Mouse (Mus musculus) testis, postnatal 14 days (tissue): ENCODE data around the gene Usp49.

Source experiments
- DNase-seq: peaks from one replicate; pipeline ENCODE4 v3.0.0; 2021; ENCODE audit warnings: low spot score

The Usp49 gene

DNA sequence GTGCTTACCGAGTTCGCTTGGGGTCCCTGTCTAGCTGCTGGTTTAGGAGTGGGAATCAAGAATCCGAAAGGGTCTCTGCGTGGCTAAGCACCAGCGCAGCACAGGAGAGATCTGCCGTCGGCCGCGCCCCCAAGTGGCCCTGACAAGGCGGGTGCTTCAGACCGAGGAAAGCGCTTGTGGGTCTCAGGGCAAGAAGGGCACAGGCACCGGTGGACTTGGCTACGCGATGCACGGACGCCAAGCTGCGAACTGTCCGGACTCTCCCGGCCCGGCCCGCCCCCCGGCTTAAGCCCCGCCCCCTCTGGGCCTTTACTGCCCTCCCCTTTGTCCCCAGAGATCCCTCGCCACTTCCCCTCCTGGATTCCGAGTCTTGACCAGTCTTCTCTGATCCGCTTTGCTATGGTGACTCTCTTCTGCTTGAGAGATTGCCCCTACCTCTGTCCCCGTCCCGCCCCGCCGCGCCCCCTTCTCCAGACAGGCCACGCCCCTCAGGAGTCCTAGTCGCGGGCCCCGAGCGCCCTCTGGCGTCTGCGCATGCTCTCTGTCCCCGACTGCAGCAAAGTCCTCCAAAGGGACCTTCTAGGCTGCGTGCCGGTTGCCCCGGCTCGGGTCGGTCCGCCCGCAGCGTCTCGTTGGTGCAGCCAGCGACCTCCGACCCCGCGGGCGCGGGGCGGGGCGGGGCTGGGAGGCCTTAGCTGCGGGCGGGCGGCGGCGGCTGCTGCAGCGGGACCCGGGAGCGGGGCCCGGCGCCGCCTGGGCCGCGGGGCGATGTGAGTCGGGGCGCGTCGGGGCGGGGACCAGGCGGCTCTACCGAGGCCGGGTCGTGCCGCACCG lies 64.2 kb downstream of the Usp49 start, which contains the start of gene Prickle4:
Gene Prickle4, minus strand, starts transcription at position 234 of the 834 bp plus-strand sequence.
- DNase-seq = peak; percentile 97

DNA sequence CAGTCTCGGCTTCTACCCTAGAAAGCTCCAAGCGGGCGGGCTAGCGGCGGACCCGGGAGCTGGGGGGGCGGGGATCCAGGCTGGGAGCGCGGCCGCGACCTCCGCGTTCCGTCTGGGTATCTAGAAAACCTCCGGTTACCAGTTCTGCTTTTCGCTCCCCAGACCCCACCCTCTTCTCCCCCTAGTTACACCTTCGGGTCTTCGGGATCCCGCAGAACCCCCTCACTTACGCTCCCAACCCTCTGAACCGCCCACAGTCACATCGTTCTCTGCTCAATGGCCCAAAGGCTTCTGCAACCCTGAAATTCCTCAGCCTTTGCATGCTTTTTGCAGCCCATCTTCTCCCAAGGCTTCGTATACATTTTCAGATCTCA lies 64.8 kb downstream of the Usp49 start:
- DNase-seq = no peak

GRCm38 (mm10) chr17:47698156-47698555 lies 67.7 kb downstream of the Usp49 start:
- DNase-seq = no peak

- DNase-seq = no peak
These were observed 68.6 kb downstream of the Usp49 start for GRCm38 (mm10) chr17:47699055-47699454.

DNA sequence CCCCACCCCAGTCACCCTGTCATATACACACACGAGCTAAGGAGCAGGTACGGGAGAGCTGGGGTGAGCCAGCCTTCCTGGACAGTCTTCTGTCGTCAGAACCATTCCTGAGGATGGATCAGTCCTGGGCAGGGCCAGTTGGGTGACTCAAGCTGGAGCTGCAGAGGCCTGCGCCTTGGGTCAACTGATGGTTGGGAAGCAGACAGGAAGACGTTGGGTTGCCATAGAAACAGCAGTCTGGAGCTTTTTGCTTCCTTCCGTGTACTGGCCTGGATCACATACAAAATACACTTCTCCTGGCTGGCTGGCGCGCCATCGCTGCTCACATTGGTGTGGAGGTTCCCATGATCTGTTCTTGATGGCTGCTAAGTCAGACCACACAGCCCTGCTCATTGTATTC lies 71.3 kb downstream of the Usp49 start:
- DNase-seq = no peak

GRCm38 (mm10) chr17:47702548-47703345 lies 72.3 kb downstream of the Usp49 start:
- DNase-seq = no peak

GRCm38 (mm10) chr17:47703556-47703955 lies 73.1 kb downstream of the Usp49 start:
- no peak for DNase-seq

- no peak for DNase-seq
These were observed 74.2 kb downstream of the Usp49 start for GRCm38 (mm10) chr17:47704692-47705091.

DNA sequence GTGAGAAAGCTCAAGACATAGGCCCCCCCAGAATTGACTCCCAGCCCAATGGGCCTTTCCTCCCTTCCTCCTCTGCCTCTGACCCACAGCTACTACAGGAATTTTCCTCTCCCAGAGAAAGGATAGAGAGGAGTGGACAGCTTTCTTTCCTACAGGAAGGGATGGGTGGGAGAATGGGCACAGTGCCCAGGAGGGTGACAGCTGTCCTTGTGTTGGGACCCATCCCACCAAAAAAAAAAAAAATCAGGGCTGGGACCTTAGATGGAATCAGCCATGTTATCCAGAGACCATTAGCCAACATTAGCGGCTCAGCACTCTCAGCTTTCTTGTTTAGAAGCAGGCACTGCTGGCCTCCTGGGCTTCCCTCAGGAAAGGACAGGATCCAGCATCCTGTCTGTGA lies 75.7 kb downstream of the Usp49 start:
- no peak for DNase-seq

- DNase-seq = no peak
These were observed 77.5 kb downstream of the Usp49 start for GRCm38 (mm10) chr17:47707961-47708360.

GRCm38 (mm10) chr17:47708972-47709371 lies 78.5 kb downstream of the Usp49 start:
- DNase-seq = no peak

DNA sequence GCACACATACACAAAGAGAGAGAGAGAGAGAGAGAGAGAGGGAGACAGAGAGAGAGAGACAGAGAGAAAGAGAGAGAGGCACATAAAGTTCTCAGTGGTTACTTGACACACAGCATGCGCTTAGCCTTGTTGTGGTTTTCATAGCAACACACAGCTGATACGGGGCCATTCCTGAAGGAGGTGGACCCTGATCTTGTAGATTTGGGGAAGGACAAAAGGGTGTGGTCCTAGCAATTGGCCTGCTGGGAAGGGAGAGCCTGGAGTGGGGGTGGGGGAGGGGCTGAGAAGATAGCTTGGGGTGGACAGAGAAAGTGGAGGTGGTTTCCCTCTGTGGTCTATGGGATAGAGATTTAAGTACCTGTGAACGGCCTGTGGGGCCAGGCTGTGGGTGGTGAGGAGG lies 79.5 kb downstream of the Usp49 start:
- DNase-seq = no peak

GRCm38 (mm10) chr17:47711883-47712282 lies 81.4 kb downstream of the Usp49 start:
- DNase-seq = no peak

- no peak for DNase-seq
These were observed 82.5 kb downstream of the Usp49 start for GRCm38 (mm10) chr17:47712889-47713571.

- no peak for DNase-seq
These were observed 84.5 kb downstream of the Usp49 start for GRCm38 (mm10) chr17:47715037-47715436.

DNA sequence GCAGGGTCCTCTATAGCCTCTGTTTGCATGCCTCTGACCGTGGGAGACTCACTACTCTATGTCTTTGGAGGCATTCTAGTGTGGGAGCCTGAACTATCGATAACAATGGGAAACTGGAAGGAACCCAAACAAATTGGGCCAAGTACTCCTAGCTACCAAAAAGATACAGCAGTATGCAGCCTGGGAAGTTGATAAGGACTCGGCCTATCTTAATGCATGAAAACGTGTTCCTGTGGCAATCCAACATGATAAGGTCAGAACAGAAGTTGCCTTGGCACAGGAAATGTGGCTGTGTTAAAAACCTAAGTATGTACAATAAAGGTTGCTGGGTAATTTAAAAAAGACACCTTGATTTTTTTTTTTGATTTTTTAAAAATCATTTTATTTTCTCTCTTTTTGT lies 90.7 kb downstream of the Usp49 start:
- peak; percentile 38 for DNase-seq

- DNase-seq = no peak
These were observed 96.1 kb downstream of the Usp49 start, which contains the start of gene Pgc for GRCm38 (mm10) chr17:47726566-47726965. Gene Pgc, plus strand, starts transcription at chr17:47726842.

DNA sequence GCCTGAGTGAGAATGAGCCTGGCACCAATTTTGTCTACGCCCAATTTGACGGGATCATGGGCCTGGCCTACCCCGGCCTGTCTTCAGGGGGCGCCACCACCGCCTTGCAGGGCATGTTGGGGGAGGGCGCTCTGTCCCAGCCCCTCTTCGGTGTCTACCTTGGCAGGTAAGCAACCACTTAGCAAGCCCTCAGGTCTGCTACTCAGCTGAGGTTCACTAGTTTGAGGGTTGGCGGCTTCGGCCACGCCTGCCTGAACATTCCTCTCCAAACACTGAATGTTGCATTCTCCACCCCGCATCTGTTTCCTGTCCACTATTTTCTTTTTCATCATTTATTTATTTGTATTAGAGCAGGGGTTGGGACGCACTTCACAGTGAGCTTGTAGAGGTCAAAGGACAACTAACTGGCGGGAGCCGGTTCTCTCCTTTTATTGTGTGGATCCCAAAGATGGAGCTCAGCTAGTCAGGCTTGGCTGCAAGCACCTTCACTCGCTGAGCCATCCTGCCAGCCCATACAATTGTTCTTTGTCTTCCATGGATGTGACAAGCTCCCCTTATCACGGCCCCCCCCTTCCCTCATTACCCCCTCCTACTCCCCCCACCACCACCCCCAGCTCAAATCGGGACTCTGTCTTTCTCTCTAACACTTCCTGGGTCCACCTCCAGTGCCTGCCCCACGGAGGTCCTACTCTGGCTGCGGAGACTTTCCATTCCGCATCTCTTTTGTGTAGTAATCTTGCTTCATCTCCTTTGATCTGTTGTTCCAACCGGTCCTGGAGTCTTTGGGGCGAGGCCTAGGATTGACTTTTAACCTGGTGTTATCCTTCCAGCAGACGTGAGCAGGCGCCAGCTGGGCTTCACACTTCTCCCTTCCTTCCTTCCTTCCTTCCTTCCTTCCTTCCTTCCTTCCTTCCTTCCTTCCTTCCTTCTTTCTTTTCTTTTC lies 100.4 kb downstream of the Usp49 start:
- no peak for DNase-seq

GRCm38 (mm10) chr17:47735553-47736100 lies 105.1 kb downstream of the Usp49 start:
- no peak for DNase-seq
